Mouse (Mus musculus): Measurements from ENCODE around the gene Gmfb. TPM values are rescaled to one million over a fixed set of nuclear protein-coding genes. Genes with fewer than 3 reads are reported as not detected.
A peak's percentile ranks its signal among the peaks of the same experiment; 100 is the strongest.
"Not testable (repeated sequence)": the region's sequence is repeated elsewhere in the genome, so short reads cannot be mapped to it uniquely, and the experiment has no call there.

The Gmfb gene
- polyA plus RNA-seq, 1 experiment from 2014 or later, result 58.5 TPM

- H3K36me3 ChIP-seq (ENCODE audit: control insufficient read depth, insufficient read depth, low read length), result no peaks in the 10 kb centered on the region
- peak overlapping the region; percentile 86 for H3K4me3 ChIP-seq (ENCODE audit: low read depth, low read length)
- H3K27ac ChIP-seq (ENCODE audit: low read depth), result peak overlapping the region; percentile 51; the same call in 1 of the 2 replicates
- DNase-seq (ENCODE audit: low spot score) (peak; percentile 58), ATAC-seq (replicated peaks; ENCODE audit: low FRiP score, low TSS enrichment, low read depth) (peak; percentile 80; the same call in 1 of the 2 replicates)
- no peaks in the 10 kb centered on the region for H3K27me3 ChIP-seq (replicated peaks; ENCODE audit: control insufficient read depth, insufficient read depth, low read length)
- H3K9me3 ChIP-seq (ENCODE audit: control insufficient read depth, low read length), result no peaks in the 10 kb centered on the region
- peaks cover 11% of the 10 kb centered on the region; the same call in 1 of the 2 replicates for H3K4me1 ChIP-seq (replicated peaks; ENCODE audit: control insufficient read depth, insufficient read depth, low read length)
- H3K4me2 ChIP-seq (ENCODE audit: low read length), result peak overlapping the region; percentile 78
- peak overlapping the region; percentile 72 for H3K9ac ChIP-seq (ENCODE audit: low read length)
- 6% methylated on average over 39 of the region's 40 CpGs for WGBS
These were observed 10.6 kb upstream of the Gmfb start for GRCm38 (mm10) chr14:46832354-46833272.

GRCm38 (mm10) chr14:46831837-46832333 is 9.8 kb upstream of the Gmfb start, which contains the start of gene Cgrrf1:
Gene Cgrrf1, plus strand, starts transcription at chr14:46832125.
- Histone ChIP-seq H3K4me3 (ENCODE audit: low read depth, low read length) (peak within 1 kb of the TSS; percentile 86), H3K4me1 (replicated peaks; ENCODE audit: control insufficient read depth, insufficient read depth, low read length) (peaks cover 11% of the 10 kb centered on the region; the same call in 1 of the 2 replicates), H3K36me3 (ENCODE audit: control insufficient read depth, insufficient read depth, low read length) (no peaks in the 10 kb centered on the region), H3K27ac (ENCODE audit: low read depth) (peak within 1 kb of the TSS; percentile 75), H3K27me3 (replicated peaks; ENCODE audit: control insufficient read depth, insufficient read depth, low read length) (no peaks in the 10 kb centered on the region), H3K4me2 (ENCODE audit: low read length) (peak within 1 kb of the TSS; percentile 78), H3K9ac (ENCODE audit: low read length) (peak within 1 kb of the TSS; percentile 72), H3K9me3 (ENCODE audit: control insufficient read depth, low read length) (no peaks in the 10 kb centered on the region)
- WGBS, result under 1% methylated on average over 32 of the region's 32 CpGs
- ATAC-seq (replicated peaks; ENCODE audit: low FRiP score, low TSS enrichment, low read depth), result peak; percentile 99
- peak; percentile 94 for DNase-seq (ENCODE audit: low spot score)

GRCm38 (mm10) chr14:46831295-46831694 is 9.3 kb upstream of the Gmfb start:
- 0 out of 2 replicates have a peak, but pooled peaks have one; percentile 17 for ATAC-seq (replicated peaks; ENCODE audit: low FRiP score, low TSS enrichment, low read depth)
- 6% methylated on average over 4 of the region's 4 CpGs for WGBS
- Histone ChIP-seq H3K27ac (ENCODE audit: low read depth) (peak overlapping the region; percentile 75), H3K9me3 (ENCODE audit: control insufficient read depth, low read length) (no peaks in the 10 kb centered on the region), H3K4me1 (replicated peaks; ENCODE audit: control insufficient read depth, insufficient read depth, low read length) (peaks cover 11% of the 10 kb centered on the region; the same call in 1 of the 2 replicates), H3K4me3 (ENCODE audit: low read depth, low read length) (peak overlapping the region; percentile 86), H3K4me2 (ENCODE audit: low read length) (peak overlapping the region; percentile 78), H3K27me3 (replicated peaks; ENCODE audit: control insufficient read depth, insufficient read depth, low read length) (no peaks in the 10 kb centered on the region), H3K9ac (ENCODE audit: low read length) (peak overlapping the region; percentile 72), H3K36me3 (ENCODE audit: control insufficient read depth, insufficient read depth, low read length) (no peaks in the 10 kb centered on the region)
- no peak for DNase-seq (ENCODE audit: low spot score)

- no peaks in the 10 kb centered on the region for H3K9me3 ChIP-seq (ENCODE audit: control insufficient read depth, low read length)
These were observed 5.4 kb upstream of the Gmfb start for GRCm38 (mm10) chr14:46827430-46827829.

GRCm38 (mm10) chr14:46823996-46824395 is 2.0 kb upstream of the Gmfb start:
- Histone ChIP-seq H3K4me2 (ENCODE audit: low read length) (no peak overlapping the region), H3K9me3 (ENCODE audit: control insufficient read depth, low read length) (no peaks in the 10 kb centered on the region), H3K27me3 (replicated peaks; ENCODE audit: control insufficient read depth, insufficient read depth, low read length) (no peaks in the 10 kb centered on the region), H3K36me3 (ENCODE audit: control insufficient read depth, insufficient read depth, low read length) (no peaks in the 10 kb centered on the region), H3K27ac (ENCODE audit: low read depth) (no peak overlapping the region), H3K4me3 (ENCODE audit: low read depth, low read length) (no peak overlapping the region), H3K9ac (ENCODE audit: low read length) (no peak overlapping the region), H3K4me1 (replicated peaks; ENCODE audit: control insufficient read depth, insufficient read depth, low read length) (peaks cover 10% of the 10 kb centered on the region)
- ATAC-seq (replicated peaks; ENCODE audit: low FRiP score, low TSS enrichment, low read depth) (no peak), DNase-seq (ENCODE audit: low spot score) (no peak)
- 61% methylated on average over 2 of the region's 2 CpGs for WGBS

More at GRCm38 (mm10) chr14:46827430-46827829, 5.4 kb upstream of the Gmfb start:
- H3K4me3 ChIP-seq (ENCODE audit: low read depth, low read length), result no peak overlapping the region
- no peak for ATAC-seq (replicated peaks; ENCODE audit: low FRiP score, low TSS enrichment, low read depth)
- H3K27me3 ChIP-seq (replicated peaks; ENCODE audit: control insufficient read depth, insufficient read depth, low read length), result no peaks in the 10 kb centered on the region
- H3K4me1 ChIP-seq (replicated peaks; ENCODE audit: control insufficient read depth, insufficient read depth, low read length), result peaks cover 11% of the 10 kb centered on the region; the same call in 1 of the 2 replicates
- no peak overlapping the region for H3K27ac ChIP-seq (ENCODE audit: low read depth)
- 48% methylated on average over 1 of the region's 1 CpGs for whole genome bisulfite sequencing
- H3K36me3 ChIP-seq (ENCODE audit: control insufficient read depth, insufficient read depth, low read length), result no peaks in the 10 kb centered on the region
- no peak overlapping the region for H3K4me2 ChIP-seq (ENCODE audit: low read length)
- H3K9ac ChIP-seq (ENCODE audit: low read length), result no peak overlapping the region
- DNase-seq (ENCODE audit: low spot score), result no peak

GRCm38 (mm10) chr14:46821271-46821872 is 670 bp downstream of the Gmfb start:
- peak; percentile 5 for ATAC-seq (replicated peaks; ENCODE audit: low FRiP score, low TSS enrichment, low read depth)
- H3K27ac ChIP-seq (ENCODE audit: low read depth), result peak overlapping the region; percentile 89
- under 1% methylated on average over 11 of the region's 11 CpGs for WGBS
- H3K4me3 ChIP-seq (ENCODE audit: low read depth, low read length), result peak overlapping the region; percentile 95
- no peaks in the 10 kb centered on the region for H3K27me3 ChIP-seq (replicated peaks; ENCODE audit: control insufficient read depth, insufficient read depth, low read length)
- H3K4me2 ChIP-seq (ENCODE audit: low read length), result peak overlapping the region; percentile 96
- H3K9ac ChIP-seq (ENCODE audit: low read length), result peak overlapping the region; percentile 91
- peaks cover 10% of the 10 kb centered on the region for H3K36me3 ChIP-seq (ENCODE audit: control insufficient read depth, insufficient read depth, low read length)
- peaks cover 10% of the 10 kb centered on the region for H3K4me1 ChIP-seq (replicated peaks; ENCODE audit: control insufficient read depth, insufficient read depth, low read length)
- H3K9me3 ChIP-seq (ENCODE audit: control insufficient read depth, low read length), result no peaks in the 10 kb centered on the region
- DNase-seq (ENCODE audit: low spot score), result no peak

- DNase-seq (ENCODE audit: low spot score); H3K27ac ChIP-seq (ENCODE audit: low read depth); H3K9ac ChIP-seq (ENCODE audit: low read length); H3K4me2 ChIP-seq (ENCODE audit: low read length); H3K9me3 ChIP-seq (ENCODE audit: control insufficient read depth, low read length); H3K27me3 ChIP-seq (replicated peaks; ENCODE audit: control insufficient read depth, insufficient read depth, low read length); H3K4me1 ChIP-seq (replicated peaks; ENCODE audit: control insufficient read depth, insufficient read depth, low read length); H3K4me3 ChIP-seq (ENCODE audit: low read depth, low read length); ATAC-seq (replicated peaks; ENCODE audit: low FRiP score, low TSS enrichment, low read depth): not testable (repeated sequence)
- H3K36me3 ChIP-seq (ENCODE audit: control insufficient read depth, insufficient read depth, low read length), result peaks cover 21% of the 10 kb centered on the region
- 89% methylated on average over 5 of the region's 6 CpGs for WGBS
These were observed 2.1 kb downstream of the Gmfb start for GRCm38 (mm10) chr14:46819961-46820360.

GRCm38 (mm10) chr14:46818743-46819142 is 3.3 kb downstream of the Gmfb start:
- H3K4me3 ChIP-seq (ENCODE audit: low read depth, low read length), result no peak overlapping the region
- WGBS, result 86% methylated on average over 7 of the region's 7 CpGs
- no peak overlapping the region for H3K9ac ChIP-seq (ENCODE audit: low read length)
- no peaks in the 10 kb centered on the region for H3K9me3 ChIP-seq (ENCODE audit: control insufficient read depth, low read length)
- H3K4me1 ChIP-seq (replicated peaks; ENCODE audit: control insufficient read depth, insufficient read depth, low read length), result peaks cover 10% of the 10 kb centered on the region
- H3K36me3 ChIP-seq (ENCODE audit: control insufficient read depth, insufficient read depth, low read length), result peaks cover 27% of the 10 kb centered on the region
- DNase-seq (ENCODE audit: low spot score) (no peak), ATAC-seq (replicated peaks; ENCODE audit: low FRiP score, low TSS enrichment, low read depth) (no peak)
- no peak overlapping the region for H3K27ac ChIP-seq (ENCODE audit: low read depth)
- no peak overlapping the region for H3K4me2 ChIP-seq (ENCODE audit: low read length)
- no peaks in the 10 kb centered on the region for H3K27me3 ChIP-seq (replicated peaks; ENCODE audit: control insufficient read depth, insufficient read depth, low read length)

Measured in intestine, embryonic 14.5 days (tissue).